Mouse (Mus musculus): ENCODE measurements at regions not wholly inside any gene's neighbourhood (a gene's known extent, or its start where the extent isn't known, plus 50 kb on each side); places are given as distances from the start of the nearest gene placed in this dataset.

DNA sequence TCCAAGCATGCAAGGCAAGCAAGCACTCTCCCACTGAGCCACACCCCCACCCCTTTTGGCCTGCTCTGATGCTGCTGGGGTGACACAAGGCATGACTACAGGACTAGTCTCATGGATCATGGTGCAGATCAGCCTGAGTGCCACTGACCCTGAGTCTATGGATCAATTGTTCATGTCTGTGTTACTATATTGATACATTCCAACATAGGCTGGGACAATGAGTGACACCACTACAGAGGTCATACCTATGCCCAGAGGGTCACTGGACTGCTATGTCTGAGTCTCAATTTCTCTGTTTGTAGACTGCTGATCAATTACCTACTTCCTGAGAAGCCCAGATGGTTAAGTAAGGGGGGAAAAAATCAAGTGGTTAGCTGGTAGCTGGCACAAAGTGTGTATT, 116.5 kb upstream of the Prok2 start:
- no peak for TF ChIP-seq MAFK (IDR thresholded peaks at IDR 0.05; ENCODE audit: insufficient read depth, low read depth, low read length)
- no peak for TF ChIP-seq CHD2 (IDR thresholded peaks at IDR 0.05; ENCODE audit: low read depth, low read length)
- no peak for TF ChIP-seq ZC3H11A (IDR thresholded peaks at IDR 0.05; ENCODE audit: borderline replicate concordance, low read depth, low read length)
